Mouse (Mus musculus) thymus, adult 2 months (tissue): ENCODE measurements around the gene Coq2. TPM values are rescaled to one million over a fixed set of nuclear protein-coding genes. Genes with fewer than 3 reads are reported as not detected.

ENCODE experiments used
- DNase-seq: peaks from one replicate; pipeline ENCODE4 v3.0.0; 2021
- H3K27ac ChIP-seq: fragments of 200-500 bp; 2 replicates; pipeline ENCODE4 v1.5.1; 2012; ENCODE audit warnings: low read length, control low read depth; ENCODE audit not compliant: control insufficient read depth, insufficient read depth
- H3K27me3 ChIP-seq: fragments of 200-500 bp; 2 replicates; pipeline ENCODE4 v1.6.1; 2012; ENCODE audit warnings: mild to moderate bottlenecking, low read length, moderate library complexity, mixed read lengths; ENCODE audit not compliant: control insufficient read depth, insufficient read depth
- H3K36me3 ChIP-seq: fragments of 200-500 bp; 2 replicates; pipeline ENCODE4 v1.6.1; 2012; ENCODE audit warnings: mild to moderate bottlenecking, low read length, moderate library complexity; ENCODE audit not compliant: control insufficient read depth, insufficient read depth
- H3K4me1 ChIP-seq: fragments of 200-500 bp; replicated peaks from 2 replicates; pipeline ENCODE4 v1.6.1; 2012; ENCODE audit warnings: low read length; ENCODE audit not compliant: control insufficient read depth, insufficient read depth
- H3K4me3 ChIP-seq: fragments of 200-500 bp; 2 replicates; pipeline ENCODE4 v1.5.1; 2012; ENCODE audit warnings: mild to moderate bottlenecking, low read length, control low read depth, moderate library complexity; ENCODE audit not compliant: control insufficient read depth, insufficient read depth
- CTCF ChIP-seq: fragments of 200-500 bp; IDR thresholded peaks from 2 replicates; pipeline ENCODE4 v1.5.1; 2012; ENCODE audit warnings: mild to moderate bottlenecking, control low read depth, low read length, moderate library complexity, borderline replicate concordance; ENCODE audit not compliant: control insufficient read depth, poor library complexity, insufficient read depth; ENCODE audit errors: extremely low read depth
- POLR2A ChIP-seq: fragments of 200-500 bp; IDR thresholded peaks from 2 replicates; pipeline ENCODE4 v1.6.1; 2012; ENCODE audit warnings: mild to moderate bottlenecking, low read length, control low read depth, moderate library complexity; ENCODE audit not compliant: control insufficient read depth, poor library complexity, insufficient read depth; ENCODE audit errors: extremely low read depth
- WGBS: fragments of 180-500 bp; shearing (Covaris S2); methylation state at CpG from one replicate; pipeline ENCODE4 v1.1.7; 2018; 5-methylcytosine and 5-hydroxymethylcytosine counted together
- polyA plus RNA-seq: library from polyadenylated mRNA; depleted of rRNA; stranded (reverse); fragments of >200 nt; gene quantifications from 2 replicates; pipeline ENCODE4 v1.2.3, GENCODE M21; 2012

The Coq2 gene
- polyA plus RNA-seq, 1 experiment = 90.2 TPM

DNA sequence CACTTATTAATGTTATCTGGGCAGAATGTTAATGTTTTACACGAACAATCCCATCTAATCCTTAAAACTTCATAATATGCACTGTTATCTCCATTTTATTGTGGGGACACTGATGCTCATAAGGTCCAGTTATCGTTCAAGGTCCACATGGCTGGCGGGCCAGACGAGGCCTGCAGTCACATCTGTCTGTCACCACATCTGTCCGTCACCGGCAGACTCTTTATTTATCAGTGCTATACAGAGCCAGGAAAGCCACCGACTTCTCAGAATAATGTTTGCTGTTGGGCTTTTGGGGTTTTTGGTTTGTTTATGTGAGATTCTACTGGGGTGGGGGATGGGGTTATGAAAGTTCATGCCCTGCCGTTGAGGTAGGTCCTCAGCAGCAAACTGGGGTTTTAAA is 36.5 kb downstream of the Coq2 start:
- DNase-seq = no peak
- H3K4me3 ChIP-seq = no peak overlapping the region
- no peak for TF ChIP-seq CTCF
- TF ChIP-seq POLR2A = no peak
- WGBS = 41% methylated on average over 8 of the region's 8 CpGs
- H3K27me3 ChIP-seq = no peaks in the 10 kb centered on the region
- peaks cover 42% of the 10 kb centered on the region for H3K4me1 ChIP-seq
- H3K27ac ChIP-seq = no peak overlapping the region
- no peaks in the 10 kb centered on the region for H3K36me3 ChIP-seq

DNA sequence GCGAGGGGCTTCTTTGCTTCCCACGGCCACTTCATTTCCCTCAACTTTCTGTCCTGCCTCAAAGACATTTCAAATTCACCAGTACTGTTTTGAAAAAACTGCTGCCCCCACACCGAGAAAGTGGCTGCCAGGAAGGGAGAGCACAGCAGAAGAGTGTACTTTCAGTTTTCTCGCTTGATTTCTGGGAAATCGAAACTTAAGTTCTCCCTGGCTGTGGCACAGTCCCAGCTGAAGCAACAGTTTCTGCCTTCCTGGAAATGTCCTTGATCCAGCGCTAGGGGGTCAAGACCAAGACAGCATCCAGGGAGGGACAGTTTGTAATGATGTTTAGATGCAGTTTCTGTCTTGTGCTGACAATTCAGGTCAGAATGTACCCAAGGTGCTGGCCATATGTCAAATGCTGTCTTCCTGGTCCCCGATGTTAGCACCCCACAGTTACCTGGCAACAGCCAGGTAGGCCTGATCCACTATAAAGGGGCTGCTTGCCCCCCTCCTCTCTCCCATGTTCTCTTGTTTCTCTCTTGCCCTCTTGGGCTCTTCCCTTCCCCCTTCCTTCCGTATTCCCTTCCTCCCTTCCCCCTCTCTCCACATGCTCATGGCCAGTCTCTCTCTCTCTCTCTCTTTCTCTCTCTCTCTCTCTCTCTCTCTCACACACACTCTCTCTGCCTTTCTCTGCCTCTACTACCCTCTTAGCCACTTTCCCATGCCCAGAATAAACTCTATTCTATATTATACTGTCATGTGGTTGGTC is 38.0 kb downstream of the Coq2 start:
- no peak overlapping the region for H3K4me3 ChIP-seq
- TF ChIP-seq CTCF (no peak), POLR2A (no peak)
- 11% methylated on average over 8 of the region's 8 CpGs for WGBS

DNA sequence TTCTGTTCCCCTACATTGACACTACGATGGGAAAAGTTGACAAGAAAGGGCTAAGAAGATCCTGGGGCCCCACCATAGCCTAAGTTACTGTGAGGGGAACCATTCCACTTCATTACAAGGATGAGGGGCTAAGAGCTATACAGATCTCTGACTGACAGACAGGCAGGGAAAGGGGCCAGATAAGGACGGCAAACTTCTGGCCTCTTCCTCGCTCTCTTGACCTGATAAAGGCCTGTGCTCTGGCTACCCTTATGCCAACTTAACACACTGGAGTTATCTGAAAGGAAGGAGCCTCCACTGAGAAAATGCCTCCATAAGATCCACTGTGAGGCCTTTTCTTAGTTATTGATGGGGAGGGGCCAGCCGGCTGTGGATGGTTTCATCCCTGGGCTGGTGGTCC is 39.0 kb downstream of the Coq2 start:
- TF ChIP-seq POLR2A (no peak), CTCF (no peak)
- no peak for DNase-seq
- H3K27ac ChIP-seq = 0 out of 2 replicates have a peak overlapping the region, but pooled peaks have one; percentile 19
- WGBS = 76% methylated on average over 4 of the region's 4 CpGs
- no peak overlapping the region for H3K4me3 ChIP-seq
- peaks cover 24% of the 10 kb centered on the region for H3K4me1 ChIP-seq
- H3K27me3 ChIP-seq = no peaks in the 10 kb centered on the region
- no peaks in the 10 kb centered on the region for H3K36me3 ChIP-seq

More for the DNA sequence above, 38.0 kb downstream of the Coq2 start:
- no peak for DNase-seq
- Histone ChIP-seq H3K36me3 (no peaks in the 10 kb centered on the region), H3K27ac (peak overlapping the region; percentile 66; the same call in 1 of the 2 replicates), H3K4me1 (peaks cover 26% of the 10 kb centered on the region), H3K27me3 (no peaks in the 10 kb centered on the region)

DNA sequence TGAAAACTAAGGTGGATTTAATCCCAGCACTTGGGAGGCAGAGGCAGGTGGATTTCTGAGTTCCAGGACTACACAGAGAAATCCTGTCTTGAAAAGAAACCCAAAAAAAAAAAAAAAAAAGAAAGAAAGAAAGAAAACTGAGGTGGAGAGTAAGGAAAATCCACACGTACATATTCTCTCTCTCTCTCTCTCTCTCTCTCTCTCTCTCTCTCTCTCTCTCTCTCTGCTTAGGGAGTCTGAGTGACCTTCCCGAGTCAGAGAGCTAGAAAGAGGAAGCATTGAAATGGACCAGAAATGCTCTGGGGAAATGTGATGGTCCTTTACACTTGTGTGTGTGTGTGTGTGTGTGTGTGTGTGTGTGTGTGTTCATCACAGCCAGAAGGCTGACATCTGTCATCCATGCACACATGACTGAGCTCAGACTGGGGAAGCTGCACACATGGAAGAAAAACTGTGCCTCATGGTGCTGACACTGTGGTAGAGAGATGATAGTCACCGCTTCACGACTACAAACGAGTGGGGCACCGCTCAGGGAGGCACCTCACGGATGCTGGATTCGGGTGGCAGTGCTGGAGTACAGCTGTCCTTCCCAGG is 40.0 kb downstream of the Coq2 start:
- no peak for TF ChIP-seq CTCF
- TF ChIP-seq POLR2A = no peak
- Histone ChIP-seq H3K4me1 (peaks cover 24% of the 10 kb centered on the region), H3K27me3 (no peaks in the 10 kb centered on the region), H3K36me3 (no peaks in the 10 kb centered on the region), H3K27ac (no peak overlapping the region), H3K4me3 (no peak overlapping the region)
- DNase-seq = no peak
- WGBS = 78% methylated on average over 8 of the region's 8 CpGs

GRCm38 (mm10) chr5:100632540-100633129 is 42.3 kb downstream of the Coq2 start:
- DNase-seq = no peak
- peaks cover 20% of the 10 kb centered on the region for H3K4me1 ChIP-seq
- no peak overlapping the region for H3K27ac ChIP-seq
- no peaks in the 10 kb centered on the region for H3K36me3 ChIP-seq
- no peak for TF ChIP-seq CTCF
- no peak for TF ChIP-seq POLR2A
- no peak overlapping the region for H3K4me3 ChIP-seq
- WGBS = 88% methylated on average over 8 of the region's 8 CpGs
- no peaks in the 10 kb centered on the region for H3K27me3 ChIP-seq

- 85% methylated on average over 4 of the region's 4 CpGs for WGBS
- TF ChIP-seq CTCF (no peak), POLR2A (no peak)
Measured at GRCm38 (mm10) chr5:100628807-100629206, 46.1 kb downstream of the Coq2 start.

More at GRCm38 (mm10) chr5:100628807-100629206, 46.1 kb downstream of the Coq2 start:
- no peaks in the 10 kb centered on the region for H3K27me3 ChIP-seq
- H3K4me1 ChIP-seq = no peaks in the 10 kb centered on the region
- no peaks in the 10 kb centered on the region for H3K36me3 ChIP-seq
- no peak overlapping the region for H3K27ac ChIP-seq
- DNase-seq = no peak
- no peak overlapping the region for H3K4me3 ChIP-seq
